Mouse (Mus musculus) stomach, embryonic 14.5 days (tissue): ENCODE measurements around the gene Atp6v0b. TPM values are rescaled to one million over a fixed set of nuclear protein-coding genes. Genes with fewer than 3 reads are reported as not detected.

Source experiments
- ATAC-seq: fragments of 200-750 bp; cut with Nextera tagmentation; 2 replicates; pipeline ENCODE4 v1.8.0; 2017; ENCODE audit warnings: low read depth, moderate TSS enrichment; ENCODE audit not compliant: insufficient number of reproducible peaks, insufficient read depth, low FRiP score
- H3K27ac ChIP-seq: fragments of 300-500 bp; sonication (generic); 2 replicates; pipeline ENCODE4 v1.5.1; 2014; ENCODE audit warnings: mild to moderate bottlenecking, low read length, moderate library complexity, mixed read lengths
- H3K27me3 ChIP-seq: fragments of 300-500 bp; sonication (generic); 2 replicates; pipeline ENCODE4 v1.6.1; 2014; ENCODE audit warnings: low read length, control low read depth, mixed read lengths; ENCODE audit not compliant: control insufficient read depth, insufficient read depth
- H3K36me3 ChIP-seq: fragments of 300-500 bp; sonication (generic); 2 replicates; pipeline ENCODE4 v1.6.1; 2014; ENCODE audit warnings: mild to moderate bottlenecking, control low read depth, low read length, moderate library complexity, mixed read lengths; ENCODE audit not compliant: control insufficient read depth, insufficient read depth
- H3K4me1 ChIP-seq: fragments of 300-500 bp; sonication (generic); 2 replicates; pipeline ENCODE4 v1.6.1; 2014; ENCODE audit warnings: low read length, control low read depth, mixed read lengths; ENCODE audit not compliant: control insufficient read depth, insufficient read depth
- H3K4me2 ChIP-seq: fragments of 300-500 bp; sonication (generic); replicated peaks from 2 replicates; pipeline ENCODE4 v1.6.1; 2014; ENCODE audit warnings: low read depth, low read length, control low read depth
- H3K4me3 ChIP-seq: fragments of 300-500 bp; sonication (generic); 2 replicates; pipeline ENCODE4 v1.5.1; 2014; ENCODE audit warnings: low read depth, low read length, control low read depth
- H3K9ac ChIP-seq: fragments of 300-500 bp; sonication (generic); replicated peaks from 2 replicates; pipeline ENCODE4 v1.6.1; 2014; ENCODE audit warnings: low read depth, mild to moderate bottlenecking, control low read depth, low read length, moderate library complexity, mixed read lengths
- H3K9me3 ChIP-seq: fragments of 300-500 bp; sonication (generic); 2 replicates; pipeline ENCODE4 v1.6.1; 2016; ENCODE audit warnings: low read depth, low read length, control low read depth; ENCODE audit not compliant: control insufficient read depth
- WGBS: fragments of 180-500 bp; shearing (Covaris S2); extraction: QIAGEN DNeasy Blood & Tissue Kit; methylation state at CpG from one replicate; pipeline ENCODE4 v1.1.7; 2014; 5-methylcytosine and 5-hydroxymethylcytosine counted together
- polyA plus RNA-seq: library from polyadenylated mRNA; unstranded; fragments of >200 nt; fragmentation: Nextera tagmentation; extraction: Ambion mirVana; gene quantifications from 2 replicates; pipeline ENCODE4 v1.2.1, GENCODE M21; 2014

Gene Atp6v0b
- 186 and 200 TPM in 2 replicates for polyA plus RNA-seq

DNA sequence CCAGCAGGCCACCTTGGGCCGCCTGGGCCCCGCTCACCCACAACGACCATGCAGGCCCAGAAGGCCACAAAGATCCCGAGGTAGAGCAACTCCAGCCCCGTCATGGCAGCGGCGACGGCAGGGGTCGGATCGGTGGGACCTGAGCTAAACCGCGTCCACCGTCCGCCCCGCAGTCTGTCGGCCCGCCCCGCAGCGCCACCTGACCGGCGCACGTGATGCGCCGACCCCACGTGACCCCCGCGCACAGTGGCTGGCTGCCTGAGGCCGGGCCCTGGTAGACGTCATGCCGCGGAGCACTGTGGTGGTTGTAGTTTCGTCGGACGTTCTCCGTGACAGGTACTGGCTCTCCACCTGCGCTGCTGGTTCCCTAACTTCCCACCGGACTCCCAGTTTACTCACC lies at the start of gene Atp6v0b:
Atp6v0b (minus strand) TSS at position 201 of the 400 bp plus-strand sequence.
- Histone ChIP-seq H3K9ac (peak within 1 kb of the TSS; percentile 81), H3K4me1 (peaks cover 18% of the 10 kb centered on the region), H3K4me3 (peak within 1 kb of the TSS; percentile 94), H3K4me2 (peak within 1 kb of the TSS; percentile 67), H3K36me3 (peaks cover 13% of the 10 kb centered on the region; the same call in 1 of the 2 replicates), H3K27ac (no peak within 1 kb of the TSS), H3K27me3 (no peaks in the 10 kb centered on the region), H3K9me3 (no peaks in the 10 kb centered on the region)
- WGBS, result under 1% methylated on average over 37 of the region's 37 CpGs
- peak; percentile 90 for ATAC-seq

GRCm38 (mm10) chr4:117934081-117934480 lies 46.9 kb upstream of the Atp6v0b start:
- H3K4me2 ChIP-seq, result no peak overlapping the region
- H3K4me1 ChIP-seq, result peaks cover 6% of the 10 kb centered on the region
- no peak for ATAC-seq
- H3K9me3 ChIP-seq, result no peaks in the 10 kb centered on the region
- no peak overlapping the region for H3K9ac ChIP-seq
- H3K27ac ChIP-seq, result no peak overlapping the region
- no peaks in the 10 kb centered on the region; the same call in 1 of the 2 replicates for H3K36me3 ChIP-seq
- no peaks in the 10 kb centered on the region for H3K27me3 ChIP-seq
- WGBS, result 82% methylated on average over 4 of the region's 4 CpGs
- H3K4me3 ChIP-seq, result no peak overlapping the region

DNA sequence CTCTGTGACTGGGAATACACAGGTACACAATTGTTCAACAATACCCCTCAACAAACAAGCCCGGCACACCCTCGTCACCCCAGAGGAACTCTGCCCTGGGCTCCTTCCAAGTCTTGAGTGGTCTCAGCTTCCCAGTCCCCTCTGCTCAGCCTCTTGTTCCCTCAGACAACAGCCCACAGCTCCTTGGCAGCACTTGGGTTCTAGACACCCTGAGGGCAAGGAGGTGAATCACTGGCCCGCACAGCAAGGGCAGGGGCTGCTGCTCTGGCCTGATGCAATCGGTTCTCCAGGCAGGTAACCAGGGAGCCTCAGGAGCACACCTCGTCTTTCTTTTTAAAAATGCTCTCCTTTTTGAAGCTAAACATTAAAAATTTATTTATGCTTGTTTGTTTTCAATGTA lies 46.1 kb upstream of the Atp6v0b start:
- Histone ChIP-seq H3K27ac (no peak overlapping the region), H3K9me3 (no peaks in the 10 kb centered on the region), H3K4me3 (no peak overlapping the region), H3K27me3 (no peaks in the 10 kb centered on the region), H3K9ac (no peak overlapping the region), H3K4me1 (peaks cover 13% of the 10 kb centered on the region), H3K4me2 (no peak overlapping the region), H3K36me3 (no peaks in the 10 kb centered on the region; the same call in 1 of the 2 replicates)
- no peak for ATAC-seq
- 86% methylated on average over 5 of the region's 5 CpGs for WGBS

DNA sequence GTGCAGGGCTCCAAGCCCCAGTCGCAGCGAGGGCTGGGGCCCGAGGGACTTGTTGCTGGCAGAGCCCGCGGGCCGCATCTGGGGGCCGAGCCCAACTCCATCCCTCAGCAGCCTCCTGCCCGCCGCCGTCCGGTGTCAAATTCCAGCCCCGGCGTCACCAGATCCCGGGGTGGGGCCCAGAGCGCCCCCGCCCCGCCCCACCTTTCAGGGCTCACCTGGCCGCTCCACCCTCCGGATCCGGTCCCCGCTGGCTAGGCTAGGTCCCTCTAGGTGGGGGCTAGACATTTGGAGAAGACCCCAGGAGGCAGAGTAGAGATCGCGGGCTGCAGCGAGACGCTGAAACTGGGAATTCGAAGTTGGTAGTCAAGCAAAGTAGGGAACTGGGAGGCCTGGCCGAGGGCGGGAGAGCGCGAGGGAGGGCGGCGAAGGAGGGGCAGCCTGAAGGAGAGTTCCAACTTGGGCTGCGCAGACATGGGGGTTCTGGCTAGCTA lies 42.3 kb upstream of the Atp6v0b start, which contains the start of gene Artn:
Artn (minus strand) TSS at position 373 of the 491 bp plus-strand sequence.
- H3K36me3 ChIP-seq, result no peaks in the 10 kb centered on the region; the same call in 1 of the 2 replicates
- H3K4me1 ChIP-seq, result peaks cover 23% of the 10 kb centered on the region
- H3K27ac ChIP-seq, result no peak within 1 kb of the TSS; the same call in 1 of the 2 replicates
- peak within 1 kb of the TSS; percentile 40 for H3K4me3 ChIP-seq
- WGBS, result 2% methylated on average over 33 of the region's 33 CpGs
- H3K4me2 ChIP-seq, result peak within 1 kb of the TSS; percentile 86
- H3K9ac ChIP-seq, result no peak within 1 kb of the TSS; the same call in 1 of the 2 replicates
- no peaks in the 10 kb centered on the region for H3K9me3 ChIP-seq
- ATAC-seq, result peak; percentile 71
- H3K27me3 ChIP-seq, result 0 out of 2 replicates have a peak, but pooled peaks cover 10% of the 10 kb centered on the region

DNA sequence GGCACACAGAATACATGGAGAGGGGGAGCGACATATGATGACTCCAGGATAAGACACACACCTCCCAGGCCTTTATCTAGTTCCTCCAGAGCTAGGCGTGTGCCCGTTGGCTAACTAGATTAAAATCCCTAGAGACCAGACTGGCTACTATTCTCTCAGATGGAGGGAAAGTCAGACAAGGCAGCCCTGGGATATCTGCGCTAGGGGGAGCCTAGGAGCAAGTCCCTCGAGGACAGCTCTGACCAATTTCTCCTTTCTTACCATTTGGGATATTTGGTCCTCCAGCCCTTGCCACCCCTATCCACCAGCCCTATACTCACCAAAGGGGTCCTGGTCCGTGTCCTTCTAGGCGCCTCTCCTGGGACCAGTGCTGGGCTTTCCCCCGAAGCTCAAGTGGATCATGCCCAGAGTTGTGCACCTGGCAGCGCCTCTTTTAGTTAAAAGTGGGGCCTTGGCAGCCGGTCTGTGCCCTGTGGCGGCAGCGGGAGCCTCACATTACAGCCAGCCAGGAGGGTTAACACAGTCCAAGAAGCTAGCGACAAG lies 41.6 kb upstream of the Atp6v0b start:
- Histone ChIP-seq H3K4me1 (peaks cover 23% of the 10 kb centered on the region), H3K9me3 (no peaks in the 10 kb centered on the region), H3K36me3 (no peaks in the 10 kb centered on the region; the same call in 1 of the 2 replicates), H3K4me3 (peak overlapping the region; percentile 40), H3K27ac (no peak overlapping the region; the same call in 1 of the 2 replicates), H3K9ac (no peak overlapping the region; the same call in 1 of the 2 replicates), H3K27me3 (0 out of 2 replicates have a peak, but pooled peaks cover 10% of the 10 kb centered on the region), H3K4me2 (peak overlapping the region; percentile 86)
- WGBS, result 3% methylated on average over 13 of the region's 13 CpGs
- peak; percentile 26; the same call in 1 of the 2 replicates for ATAC-seq

- no peak overlapping the region for H3K27ac ChIP-seq
- H3K4me3 ChIP-seq, result no peak overlapping the region
- no peaks in the 10 kb centered on the region for H3K9me3 ChIP-seq
- no peak overlapping the region for H3K9ac ChIP-seq
- no peaks in the 10 kb centered on the region; the same call in 1 of the 2 replicates for H3K36me3 ChIP-seq
- peak overlapping the region; percentile 86 for H3K4me2 ChIP-seq
- ATAC-seq, result no peak
- WGBS, result 23% methylated on average over 6 of the region's 6 CpGs
- H3K27me3 ChIP-seq, result 0 out of 2 replicates have a peak, but pooled peaks cover 10% of the 10 kb centered on the region
- H3K4me1 ChIP-seq, result peaks cover 23% of the 10 kb centered on the region
These were observed 41.1 kb upstream of the Atp6v0b start for GRCm38 (mm10) chr4:117928234-117928633.

- WGBS, result 2% methylated on average over 71 of the region's 71 CpGs
- ATAC-seq, result peak; percentile 20; the same call in 1 of the 2 replicates
These were observed 39.7 kb upstream of the Atp6v0b start for GRCm38 (mm10) chr4:117926545-117927482.

DNA sequence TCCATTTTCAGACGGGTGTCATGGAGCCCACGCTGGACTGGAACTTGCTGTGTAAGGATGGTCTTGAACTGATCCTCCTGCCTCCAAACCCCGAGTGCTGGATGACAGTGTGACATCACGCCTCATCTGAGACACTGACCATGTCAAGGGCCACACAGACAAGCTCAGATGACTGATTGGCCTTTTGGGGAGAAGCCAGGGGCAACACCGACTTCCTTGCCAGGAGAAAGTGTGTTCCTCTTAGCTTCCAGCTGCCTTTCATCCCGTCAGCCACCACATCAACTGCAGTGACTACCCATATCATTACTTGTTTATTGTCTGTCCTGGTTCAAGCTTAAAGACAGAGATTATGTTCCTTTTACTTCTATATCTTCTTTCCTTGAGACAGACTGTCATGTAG lies 37.8 kb upstream of the Atp6v0b start:
- Histone ChIP-seq H3K9me3 (no peaks in the 10 kb centered on the region), H3K4me2 (no peak overlapping the region), H3K9ac (no peak overlapping the region), H3K4me1 (peaks cover 23% of the 10 kb centered on the region), H3K36me3 (no peaks in the 10 kb centered on the region), H3K27ac (no peak overlapping the region), H3K4me3 (no peak overlapping the region), H3K27me3 (0 out of 2 replicates have a peak, but pooled peaks cover 10% of the 10 kb centered on the region)
- ATAC-seq, result no peak
- 58% methylated on average over 5 of the region's 6 CpGs for WGBS

More at GRCm38 (mm10) chr4:117926545-117927482, 39.7 kb upstream of the Atp6v0b start:
- peak overlapping the region; percentile 44 for H3K4me3 ChIP-seq
- H3K36me3 ChIP-seq, result no peaks in the 10 kb centered on the region
- 0 out of 2 replicates have a peak, but pooled peaks cover 10% of the 10 kb centered on the region for H3K27me3 ChIP-seq
- H3K4me2 ChIP-seq, result peak overlapping the region; percentile 82
- H3K27ac ChIP-seq, result no peak overlapping the region
- H3K9ac ChIP-seq, result peak overlapping the region; percentile 29; the same call in 1 of the 2 replicates
- H3K9me3 ChIP-seq, result no peaks in the 10 kb centered on the region
- peaks cover 23% of the 10 kb centered on the region for H3K4me1 ChIP-seq
